Comparison of ENCODE assay signal across 7 mouse cellular contexts in genomic region chr6:67857945-67858344, GRCm38 (mm10).
DNase-seq lines count a peak whose midpoint lies in the region; ATAC-seq and TF ChIP-seq lines count a peak whose summit lies in the region.
"Not testable (repeated sequence)": the region's sequence is repeated elsewhere in the genome, so short reads cannot be mapped to it uniquely, and the experiment has no call there.

No protein-coding gene starts in this region.

- not testable (repeated sequence) for H3K79me2 ChIP-seq in CH12.LX (replicated peaks; ENCODE audit: control insufficient read depth, extremely low read depth, insufficient read depth, poor library complexity, severe bottlenecking)

- H3K27me3 ChIP-seq in CH12.LX (replicated peaks); kidney, postnatal 0 days (ENCODE audit: insufficient read depth, low read length); lung, embryonic 14.5 days (ENCODE audit: insufficient read depth, low read length); midbrain, embryonic 16.5 days (ENCODE audit: control insufficient read depth, insufficient read depth, low read depth, low read length): not testable (repeated sequence)

- in situ Hi-C loops in CH12.LX (cut with MboI; ENCODE audit: low pct_ligation_motif_present, low pct_unique_long_range_greater_than_20kb, low sequenced_read_pairs): not testable (repeated sequence)

- dilution Hi-C loops in CH12.LX (cut with MboI; ENCODE audit: extremely low pct_ligation_motif_present, extremely low pct_unique_long_range_greater_than_20kb, low sequenced_read_pairs): not testable (repeated sequence)

- peak; percentile 54 for TF ChIP-seq RAD21 in CH12.LX (IDR thresholded peaks at IDR 0.05; ENCODE audit: low read depth, low read length)

- not testable (repeated sequence) for H3K36me3 ChIP-seq in CH12.LX (replicated peaks in 1 of 2; ENCODE audit: control insufficient read depth in 1 of 2, insufficient read depth in 1 of 2, low read length in 1 of 2); kidney, postnatal 0 days (ENCODE audit: insufficient read depth, low read length); lung, embryonic 14.5 days (ENCODE audit: insufficient read depth); midbrain, embryonic 16.5 days (ENCODE audit: control insufficient read depth, insufficient read depth, low read length)

- WGBS in kidney, postnatal 0 days: 0% methylated on average over 1 of the region's 1 CpGs
- 18% methylated on average over 1 of the region's 1 CpGs for WGBS in lung, embryonic 14.5 days
- 38% methylated on average over 1 of the region's 1 CpGs for WGBS in midbrain, embryonic 16.5 days

- DNase-seq in CH12.LX (ENCODE audit: extremely low read depth); lung, embryonic 14.5 days: not testable (repeated sequence)
- DNase-seq in kidney, postnatal 0 days (ENCODE audit: low spot score): peak; percentile 1
- DNase-seq in retina, postnatal 1 day: peak; percentile 0

- TF ChIP-seq EP300 in CH12.LX (IDR thresholded peaks at IDR 0.05; ENCODE audit: low read length): not testable (repeated sequence)

- not testable (repeated sequence) for H3K27ac ChIP-seq in CH12.LX (ENCODE audit: insufficient read depth, low read depth); kidney, postnatal 0 days; lung, embryonic 14.5 days (ENCODE audit: low read depth); midbrain, embryonic 16.5 days (ENCODE audit: low read length)

- H3K4me3 ChIP-seq in CH12.LX (replicated peaks in 1 of 3; ENCODE audit: low read depth in 2 of 3, low read length in 2 of 3, poor library complexity in 1 of 3); kidney, postnatal 0 days (replicated peaks; ENCODE audit: low read depth, low read length); lung, embryonic 14.5 days (ENCODE audit: low read depth, low read length); midbrain, embryonic 16.5 days (ENCODE audit: low read depth, low read length): not testable (repeated sequence)

- H3K9ac ChIP-seq in CH12.LX (ENCODE audit: insufficient read depth, low read depth); kidney, postnatal 0 days (ENCODE audit: low read depth, low read length); lung, embryonic 14.5 days; midbrain, embryonic 16.5 days (ENCODE audit: low read depth, low read length): not testable (repeated sequence)

- peak; percentile 71; the same call in 1 of the 2 replicates for ATAC-seq in common myeloid progenitor, adult 5-6 weeks (replicated peaks; ENCODE audit: low read depth, poor library complexity, severe bottlenecking)
- peak; percentile 64 to 69; a peak in 3 of 4 replicates for ATAC-seq in hematopoietic stem cell, adult 5-6 weeks (replicated peaks in 1 of 2; ENCODE audit: insufficient read depth in 1 of 2, low FRiP score in 2 of 2, low TSS enrichment in 1 of 2, low read depth in 1 of 2, poor library complexity in 2 of 2, severe bottlenecking in 2 of 2)
- ATAC-seq in kidney, postnatal 0 days (replicated peaks; ENCODE audit: low FRiP score, low read depth); lung, embryonic 14.5 days (ENCODE audit: insufficient read depth): not testable (repeated sequence)
- peak; percentile 64; the same call in 1 of the 2 replicates for ATAC-seq in midbrain, embryonic 16.5 days

- TF ChIP-seq CTCF in CH12.LX (conservative IDR thresholded peaks at IDR 0.05 in 1 of 2, IDR thresholded peaks at IDR 0.05 in 1 of 2; ENCODE audit: low read depth in 2 of 2, low read length in 2 of 2): peak in 1 of 2 experiments; percentile 59; a peak in 2 of 4 replicates
- peak; percentile 56 for TF ChIP-seq CTCF in kidney, postnatal 0 days (IDR thresholded peaks at IDR 0.05; ENCODE audit: low read depth)
- peak; percentile 40 for TF ChIP-seq CTCF in lung, embryonic 14.5 days (IDR thresholded peaks at IDR 0.05; ENCODE audit: low read depth)

- not testable (repeated sequence) for H3K9me3 ChIP-seq in CH12.LX (replicated peaks; ENCODE audit: low read length); kidney, postnatal 0 days (replicated peaks; ENCODE audit: low read length); lung, embryonic 14.5 days (ENCODE audit: low read depth, low read length); midbrain, embryonic 16.5 days (replicated peaks; ENCODE audit: control insufficient read depth, low read length, poor library complexity, severe bottlenecking)

- not testable (repeated sequence) for TF ChIP-seq POLR2A in CH12.LX (IDR thresholded peaks at IDR 0.05; ENCODE audit: low read depth, low read length)

- not testable (repeated sequence) for H3K4me2 ChIP-seq in CH12.LX (ENCODE audit: insufficient read depth, low read depth, poor library complexity, severe bottlenecking); kidney, postnatal 0 days (ENCODE audit: low read length); lung, embryonic 14.5 days; midbrain, embryonic 16.5 days (ENCODE audit: low read length)

- H3K4me1 ChIP-seq in CH12.LX (ENCODE audit: control insufficient read depth in 1 of 2, insufficient read depth in 2 of 2); kidney, postnatal 0 days (replicated peaks; ENCODE audit: insufficient read depth, low read length); lung, embryonic 14.5 days (ENCODE audit: insufficient read depth); midbrain, embryonic 16.5 days (ENCODE audit: control insufficient read depth, insufficient read depth, low read length): not testable (repeated sequence)

TF ChIP-seq in CH12.LX, 34 proteins besides CTCF, POLR2A, EP300 and RAD21:
- TF ChIP-seq SMC3 (IDR thresholded peaks at IDR 0.05; ENCODE audit: low read depth, low read length) (peak; percentile 44), JUND (conservative IDR thresholded peaks at IDR 0.05; ENCODE audit: low read depth, low read length) (peak; percentile 78), JUN (IDR thresholded peaks at IDR 0.05; ENCODE audit: insufficient read depth, low read depth, low read length) (peak; percentile 21; the same call in 1 of the 2 replicates)
